Mouse (Mus musculus): ENCODE results near the gene Fbxl2. TPM values are rescaled to one million over a fixed set of nuclear protein-coding genes. Genes with fewer than 3 reads are reported as not detected.

The Fbxl2 gene
- polyA plus RNA-seq, 1 experiment from 2014 or later: 0.59 TPM

GRCm38 (mm10) chr9:113984946-113985620 lies 60.9 kb downstream of the Fbxl2 start:
- no peaks in the 10 kb centered on the region; the same call in 1 of the 2 replicates for H3K4me1 ChIP-seq (replicated peaks)
- H3K27ac ChIP-seq (replicated peaks): no peak overlapping the region
- H3K4me2 ChIP-seq: no peak overlapping the region
- ATAC-seq (ENCODE audit: insufficient read depth): no peak
- H3K4me3 ChIP-seq (replicated peaks): no peak overlapping the region
- WGBS (ENCODE audit: insufficient replicate concordance): 79% methylated on average over 13 of the region's 13 CpGs
- no peaks in the 10 kb centered on the region for H3K27me3 ChIP-seq
- peaks cover 15% of the 10 kb centered on the region; the same call in 1 of the 2 replicates for H3K36me3 ChIP-seq (replicated peaks)
- H3K9me3 ChIP-seq (replicated peaks): no peaks in the 10 kb centered on the region
- no peak overlapping the region for H3K9ac ChIP-seq

- no peak for ATAC-seq (ENCODE audit: insufficient read depth)
- Histone ChIP-seq H3K27me3 (no peaks in the 10 kb centered on the region), H3K9ac (no peak overlapping the region), H3K4me2 (no peak overlapping the region), H3K36me3 (replicated peaks) (peaks cover 35% of the 10 kb centered on the region), H3K9me3 (replicated peaks) (no peaks in the 10 kb centered on the region), H3K27ac (replicated peaks) (no peak overlapping the region), H3K4me3 (replicated peaks) (no peak overlapping the region), H3K4me1 (replicated peaks) (peaks cover 2% of the 10 kb centered on the region; the same call in 1 of the 2 replicates)
- WGBS (ENCODE audit: insufficient replicate concordance): 76% methylated on average over 11 of the region's 11 CpGs
Observed at GRCm38 (mm10) chr9:113982883-113983670, 62.9 kb downstream of the Fbxl2 start.

- no peaks in the 10 kb centered on the region for H3K9me3 ChIP-seq (replicated peaks)
- WGBS (ENCODE audit: insufficient replicate concordance): 87% methylated on average over 2 of the region's 2 CpGs
- H3K4me1 ChIP-seq (replicated peaks): peaks cover 2% of the 10 kb centered on the region; the same call in 1 of the 2 replicates
- H3K27ac ChIP-seq (replicated peaks): no peak overlapping the region
- H3K9ac ChIP-seq: no peak overlapping the region
- no peak overlapping the region for H3K4me3 ChIP-seq (replicated peaks)
- H3K36me3 ChIP-seq (replicated peaks): peaks cover 42% of the 10 kb centered on the region
- ATAC-seq (ENCODE audit: insufficient read depth): no peak
- H3K27me3 ChIP-seq: no peaks in the 10 kb centered on the region
- H3K4me2 ChIP-seq: no peak overlapping the region
Observed at GRCm38 (mm10) chr9:113982451-113982850, 63.5 kb downstream of the Fbxl2 start.

DNA sequence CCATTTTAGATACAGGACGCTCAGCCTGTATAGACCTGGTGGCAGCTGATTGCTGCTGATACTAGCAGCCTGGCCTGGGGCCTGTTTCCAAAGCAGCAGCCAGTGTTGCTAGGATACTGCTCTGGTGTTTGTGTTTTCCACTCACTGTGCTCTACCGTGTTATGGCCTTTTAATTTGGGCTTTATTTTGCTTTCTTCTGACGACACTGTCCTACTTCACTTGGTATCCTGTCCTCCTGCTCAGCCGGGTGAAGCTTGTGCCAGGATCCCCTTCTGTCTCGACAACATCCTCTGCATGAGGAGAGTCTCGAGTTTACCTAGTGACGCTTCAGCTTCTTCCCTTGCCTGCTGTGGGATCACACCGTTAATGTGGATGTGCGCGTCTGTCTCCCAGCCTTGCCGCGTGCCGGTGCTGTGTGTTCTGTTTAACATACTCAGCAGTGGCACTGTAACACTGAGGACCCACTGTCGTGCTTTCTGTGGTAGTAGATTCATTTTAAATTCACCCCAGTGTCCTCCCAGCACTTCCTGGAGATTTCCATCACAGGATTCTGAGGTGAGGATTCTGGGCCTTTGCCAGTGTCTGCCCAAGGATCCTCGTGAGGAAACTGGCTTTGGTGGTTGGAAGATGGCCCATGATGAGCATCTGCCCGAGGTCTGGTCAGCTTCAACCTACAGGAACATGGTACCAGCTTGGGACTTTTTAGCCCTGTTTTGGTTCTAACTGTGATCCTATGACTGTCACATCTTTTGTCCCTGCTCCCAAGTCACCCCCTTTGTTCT lies 64.7 kb downstream of the Fbxl2 start:
- Histone ChIP-seq H3K9ac (no peak overlapping the region), H3K4me2 (no peak overlapping the region), H3K36me3 (replicated peaks) (peaks cover 53% of the 10 kb centered on the region), H3K27me3 (no peaks in the 10 kb centered on the region), H3K9me3 (replicated peaks) (no peaks in the 10 kb centered on the region), H3K4me3 (replicated peaks) (no peak overlapping the region), H3K4me1 (replicated peaks) (peaks cover 2% of the 10 kb centered on the region; the same call in 1 of the 2 replicates), H3K27ac (replicated peaks) (0 out of 2 replicates have a peak overlapping the region, but pooled peaks have one; percentile 30)
- ATAC-seq (ENCODE audit: insufficient read depth): peak; percentile 35; the same call in 1 of the 2 replicates
- WGBS (ENCODE audit: insufficient replicate concordance): 78% methylated on average over 16 of the region's 16 CpGs

GRCm38 (mm10) chr9:113979356-113979755 lies 66.6 kb downstream of the Fbxl2 start:
- Histone ChIP-seq H3K4me1 (replicated peaks) (0 out of 2 replicates have a peak, but pooled peaks cover 2% of the 10 kb centered on the region), H3K4me2 (no peak overlapping the region), H3K27ac (replicated peaks) (no peak overlapping the region), H3K9me3 (replicated peaks) (no peaks in the 10 kb centered on the region), H3K27me3 (no peaks in the 10 kb centered on the region), H3K9ac (no peak overlapping the region), H3K36me3 (replicated peaks) (peaks cover 73% of the 10 kb centered on the region), H3K4me3 (replicated peaks) (no peak overlapping the region)
- WGBS (ENCODE audit: insufficient replicate concordance): 91% methylated on average over 13 of the region's 13 CpGs
- ATAC-seq (ENCODE audit: insufficient read depth): no peak

GRCm38 (mm10) chr9:113978656-113979055 lies 67.3 kb downstream of the Fbxl2 start:
- ATAC-seq (ENCODE audit: insufficient read depth): no peak
- peaks cover 80% of the 10 kb centered on the region for H3K36me3 ChIP-seq (replicated peaks)

DNA sequence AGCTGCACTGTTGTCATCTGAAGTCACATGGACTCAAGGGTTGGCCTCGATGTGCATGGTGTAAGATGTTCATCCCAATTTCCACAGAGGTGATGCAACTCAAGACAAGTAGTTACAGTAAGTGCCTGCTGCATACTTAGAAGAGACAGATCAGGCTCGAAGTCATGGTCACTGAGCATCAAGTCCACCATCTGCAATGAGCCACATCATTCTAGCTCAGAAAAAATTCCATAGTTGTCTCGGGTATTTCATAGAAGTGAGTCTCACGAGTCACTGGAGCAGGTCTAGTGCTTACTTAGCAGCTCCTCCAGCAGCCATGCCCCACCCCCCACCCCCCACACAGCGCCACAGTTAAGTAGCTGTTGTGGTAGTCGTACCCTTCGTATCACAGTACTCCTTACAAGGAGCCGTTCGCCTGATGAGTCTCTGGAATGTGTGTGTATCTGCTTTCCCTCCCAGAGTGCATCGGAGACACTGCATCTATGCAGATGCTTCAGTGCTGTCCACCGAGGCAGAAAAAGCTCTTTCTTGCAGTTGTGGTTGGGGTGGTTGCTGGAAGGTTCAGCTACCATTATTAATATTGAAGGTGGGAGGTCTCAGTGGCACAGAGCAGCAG lies 68.7 kb downstream of the Fbxl2 start:
- Histone ChIP-seq H3K4me2 (no peak overlapping the region), H3K36me3 (replicated peaks) (peaks cover 93% of the 10 kb centered on the region), H3K9ac (no peak overlapping the region), H3K9me3 (replicated peaks) (no peaks in the 10 kb centered on the region), H3K27me3 (no peaks in the 10 kb centered on the region), H3K27ac (replicated peaks) (no peak overlapping the region), H3K4me1 (replicated peaks) (0 out of 2 replicates have a peak, but pooled peaks cover 2% of the 10 kb centered on the region), H3K4me3 (replicated peaks) (no peak overlapping the region)
- ATAC-seq (ENCODE audit: insufficient read depth): no peak
- 81% methylated on average over 11 of the region's 11 CpGs for WGBS (ENCODE audit: insufficient replicate concordance)

More at GRCm38 (mm10) chr9:113978656-113979055, 67.3 kb downstream of the Fbxl2 start:
- Histone ChIP-seq H3K27ac (replicated peaks) (no peak overlapping the region), H3K9me3 (replicated peaks) (no peaks in the 10 kb centered on the region), H3K9ac (no peak overlapping the region), H3K4me3 (replicated peaks) (no peak overlapping the region), H3K4me1 (replicated peaks) (0 out of 2 replicates have a peak, but pooled peaks cover 2% of the 10 kb centered on the region), H3K27me3 (no peaks in the 10 kb centered on the region), H3K4me2 (no peak overlapping the region)
- 49% methylated on average over 7 of the region's 7 CpGs for WGBS (ENCODE audit: insufficient replicate concordance)

GRCm38 (mm10) chr9:113976264-113976663 lies 69.7 kb downstream of the Fbxl2 start:
- 90% methylated on average over 10 of the region's 10 CpGs for WGBS (ENCODE audit: insufficient replicate concordance)

DNA sequence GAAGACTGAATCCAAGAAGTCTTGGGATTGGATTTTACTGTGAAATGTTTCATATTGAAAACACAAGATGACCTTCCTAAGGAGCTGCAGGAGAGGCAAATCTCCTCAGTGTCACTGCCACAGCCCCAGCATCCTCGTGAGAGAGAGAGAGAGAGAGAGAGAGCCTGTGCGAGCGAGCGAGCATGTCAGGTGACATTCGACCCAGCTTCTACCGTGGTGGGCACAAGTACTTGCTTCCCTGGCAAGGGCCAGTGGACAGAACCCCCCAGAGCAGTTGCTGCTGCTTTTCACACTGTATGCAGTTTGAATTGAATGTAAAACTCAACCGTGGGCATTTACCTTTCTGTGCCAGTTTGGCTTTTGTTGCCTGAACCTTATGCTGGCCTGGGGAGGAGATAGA lies 70.5 kb downstream of the Fbxl2 start:
- Histone ChIP-seq H3K9ac (no peak overlapping the region), H3K27ac (replicated peaks) (no peak overlapping the region), H3K4me3 (replicated peaks) (no peak overlapping the region), H3K9me3 (replicated peaks) (no peaks in the 10 kb centered on the region), H3K4me2 (no peak overlapping the region), H3K4me1 (replicated peaks) (peaks cover 16% of the 10 kb centered on the region), H3K36me3 (replicated peaks) (peaks cover 97% of the 10 kb centered on the region), H3K27me3 (no peaks in the 10 kb centered on the region)
- no peak for ATAC-seq (ENCODE audit: insufficient read depth)
- 86% methylated on average over 7 of the region's 7 CpGs for WGBS (ENCODE audit: insufficient replicate concordance)

More at GRCm38 (mm10) chr9:113976264-113976663, 69.7 kb downstream of the Fbxl2 start:
- ATAC-seq (ENCODE audit: insufficient read depth): no peak
- Histone ChIP-seq H3K9ac (no peak overlapping the region), H3K9me3 (replicated peaks) (no peaks in the 10 kb centered on the region), H3K4me3 (replicated peaks) (no peak overlapping the region), H3K36me3 (replicated peaks) (peaks cover 94% of the 10 kb centered on the region), H3K27ac (replicated peaks) (no peak overlapping the region), H3K4me1 (replicated peaks) (peaks cover 8% of the 10 kb centered on the region), H3K4me2 (no peak overlapping the region), H3K27me3 (no peaks in the 10 kb centered on the region)

DNA sequence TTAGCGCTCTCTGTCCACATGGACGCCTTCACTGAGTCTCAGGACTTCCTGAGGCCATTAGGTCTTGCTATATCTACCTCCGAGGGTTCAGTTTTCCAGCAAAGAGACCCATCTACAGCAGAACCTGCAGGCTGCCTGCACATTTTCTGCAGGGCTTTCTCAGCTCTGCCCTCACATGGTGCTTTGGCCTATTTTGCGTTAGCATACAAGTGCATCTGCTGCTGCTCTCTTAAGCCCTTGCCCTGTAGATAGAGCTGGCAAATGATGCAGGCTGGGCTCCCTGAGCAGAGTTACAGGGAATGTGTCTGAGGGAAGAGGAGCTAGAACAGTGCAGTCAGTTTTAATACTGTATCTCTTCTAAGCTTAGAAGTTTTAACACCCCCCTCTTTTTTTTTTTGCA lies 71.0 kb downstream of the Fbxl2 start:
- peaks cover 21% of the 10 kb centered on the region for H3K4me1 ChIP-seq (replicated peaks)
- H3K4me3 ChIP-seq (replicated peaks): no peak overlapping the region
- H3K9ac ChIP-seq: no peak overlapping the region
- H3K27me3 ChIP-seq: no peaks in the 10 kb centered on the region
- no peak overlapping the region for H3K4me2 ChIP-seq
- no peaks in the 10 kb centered on the region for H3K9me3 ChIP-seq (replicated peaks)
- peaks cover 99% of the 10 kb centered on the region for H3K36me3 ChIP-seq (replicated peaks)
- H3K27ac ChIP-seq (replicated peaks): no peak overlapping the region
- ATAC-seq (ENCODE audit: insufficient read depth): no peak
- 86% methylated on average over 4 of the region's 4 CpGs for WGBS (ENCODE audit: insufficient replicate concordance)

Data from liver, embryonic 15.5 days (tissue).